Mouse (Mus musculus) erythroblast, embryonic 14.5 days (primary cell): Measurements from ENCODE around the gene Cacnb1.

Experiments used
- GATA1 ChIP-seq: IDR thresholded peaks from 2 replicates; pipeline ENCODE4 v1.6.1; 2012; ENCODE audit warnings: low read length, inconsistent platforms, mixed read lengths
- TAL1 ChIP-seq: IDR thresholded peaks from 3 replicates; pipeline ENCODE4 v1.6.1; 2012; ENCODE audit warnings: low read length, inconsistent platforms, mixed read lengths

GRCm38 (mm10) chr11:97982721-97983120 is 40.1 kb downstream of the Cacnb1 start:
- TF ChIP-seq GATA1 (no peak), TAL1 (no peak)
